Mouse (Mus musculus): Measurements from ENCODE around the gene Ubl3. TPM values are rescaled to one million over a fixed set of nuclear protein-coding genes. Genes with fewer than 3 reads are reported as not detected.
A peak's percentile ranks its signal among the peaks of the same experiment; 100 is the strongest.

The Ubl3 gene
- total RNA-seq, 2 experiments from 2014 or later, result 88.4 to 91.0 TPM

- intact Hi-C loops (cut with DNase I), result no loop called here
- DNase-seq, result no peak
Measured at GRCm38 (mm10) chr5:148564073-148564472, 11.5 kb upstream of the Ubl3 start.

DNA sequence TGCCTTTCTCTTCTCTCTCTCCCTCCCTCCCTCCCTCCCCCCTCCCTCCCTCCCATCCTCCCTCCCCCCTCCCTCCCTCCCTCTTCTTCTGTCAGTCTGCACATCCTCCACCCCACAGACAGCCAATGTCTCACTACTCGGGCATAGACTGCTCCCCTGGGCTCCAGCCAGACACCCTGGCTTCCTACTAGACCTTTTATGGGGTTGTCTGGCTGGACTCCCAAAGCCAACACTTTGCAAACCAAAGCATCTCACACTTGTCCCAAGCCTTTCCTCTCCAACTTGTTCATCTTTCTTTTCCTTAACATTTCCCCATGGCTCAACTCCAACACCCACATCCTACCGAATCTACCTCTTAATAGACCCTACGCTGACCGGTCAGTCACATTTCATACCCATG is 10.7 kb upstream of the Ubl3 start:
- intact Hi-C loops (cut with DNase I), result no loop called here
- no peak for DNase-seq

DNA sequence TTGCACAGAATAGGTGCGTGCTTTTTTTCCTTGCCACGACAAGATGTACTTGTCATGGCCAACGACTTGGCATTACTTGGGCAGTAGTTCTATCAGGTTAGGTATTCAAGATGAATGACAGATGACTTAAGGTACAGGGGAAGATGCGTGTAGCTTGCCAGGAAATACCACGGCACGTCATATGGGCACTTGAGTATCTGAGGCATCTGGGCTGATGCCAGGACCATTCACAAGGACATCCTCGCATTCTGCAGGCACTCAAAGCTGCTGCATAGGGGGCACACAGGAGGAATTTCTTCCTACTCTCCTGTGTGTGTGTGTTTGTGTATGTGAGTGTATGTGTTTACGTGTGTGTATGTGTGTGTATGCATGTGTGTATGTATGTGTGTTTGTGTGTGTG is 9.6 kb upstream of the Ubl3 start:
- DNase-seq, result no peak
- intact Hi-C loops (cut with DNase I), result no loop called here

DNA sequence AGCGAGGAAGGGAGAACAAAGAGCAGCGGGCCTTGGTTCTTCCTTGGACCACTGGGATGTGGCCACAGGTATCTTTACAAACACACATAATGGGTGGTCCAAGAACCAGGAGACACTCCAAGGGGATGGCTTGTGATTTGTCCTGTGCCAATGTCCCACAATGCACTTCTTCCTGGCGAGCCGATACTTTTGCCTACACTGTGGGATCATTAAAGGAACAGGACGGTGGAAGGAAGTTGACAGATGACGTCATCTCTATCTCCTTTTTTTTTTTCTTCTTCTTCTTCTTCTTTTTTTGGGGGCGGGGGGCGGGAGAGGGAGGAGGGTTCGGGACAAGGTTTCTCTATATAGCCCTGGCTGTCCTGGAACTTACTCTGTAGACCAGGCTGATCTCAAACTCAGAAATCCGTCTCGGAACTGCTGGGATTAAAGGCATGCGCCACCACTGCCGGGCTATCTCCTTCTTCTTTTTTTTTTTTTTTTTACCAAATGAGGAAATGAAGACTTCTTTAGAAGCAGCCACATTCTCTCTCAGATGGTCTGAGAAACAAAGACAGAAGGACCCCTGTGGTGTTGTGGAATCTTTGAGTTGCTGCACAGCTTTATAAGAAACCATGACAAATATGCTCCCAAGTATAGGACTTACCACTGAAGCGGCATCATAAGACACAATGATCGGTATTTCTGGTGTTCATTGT is 6.8 kb upstream of the Ubl3 start:
- DNase-seq, result no peak
- intact Hi-C loops (cut with DNase I), result no loop called here

DNA sequence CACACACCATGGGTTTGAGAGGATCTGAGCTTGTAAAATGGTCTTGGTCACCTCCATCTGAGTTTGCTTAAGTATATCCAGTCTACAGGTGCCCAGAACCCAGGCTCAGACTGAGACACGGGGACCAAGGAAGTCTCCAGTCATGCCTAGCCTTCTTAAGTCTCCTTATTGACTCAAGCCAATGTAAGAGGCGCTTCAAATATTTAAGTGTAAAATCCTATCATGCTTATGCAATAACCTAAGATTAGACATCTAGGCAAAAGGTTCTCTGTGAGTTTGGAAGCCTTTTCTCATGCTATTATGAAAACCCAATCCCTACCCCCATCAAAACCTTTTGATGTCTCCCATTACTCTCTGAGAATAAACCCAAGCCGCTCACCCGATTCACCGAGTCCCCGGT is 5.9 kb upstream of the Ubl3 start:
- intact Hi-C loops (cut with DNase I), result no loop called here

DNA sequence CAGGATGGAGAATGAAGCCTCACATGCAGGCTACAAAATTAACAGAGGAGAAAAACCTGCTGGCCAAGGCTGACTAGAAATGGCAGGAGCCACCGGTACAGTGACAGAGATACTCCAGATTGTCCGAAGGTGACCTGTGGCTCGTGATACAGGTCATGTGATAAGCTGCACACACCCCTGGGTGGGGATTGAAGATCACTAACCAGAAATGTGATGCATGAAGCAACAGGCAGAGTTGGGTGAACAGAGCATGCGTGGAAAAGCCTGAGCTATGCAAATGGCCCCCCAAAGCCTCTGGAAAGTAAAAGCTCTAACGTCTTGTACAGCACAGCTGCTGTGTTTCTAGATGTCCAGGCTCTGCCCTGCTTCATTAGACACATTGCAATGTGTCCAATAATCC is 3.9 kb upstream of the Ubl3 start:
- intact Hi-C loops (cut with DNase I), result no loop called here
- no peak for DNase-seq

More for the DNA sequence above, 5.9 kb upstream of the Ubl3 start:
- DNase-seq, result no peak

- intact Hi-C loops (cut with DNase I), result no loop called here
- DNase-seq, result no peak
Measured at GRCm38 (mm10) chr5:148555156-148555555, 2.6 kb upstream of the Ubl3 start.

GRCm38 (mm10) chr5:148554701-148555100 is 2.1 kb upstream of the Ubl3 start:
- intact Hi-C loops (cut with DNase I), result loop anchor here (5.0 kb wide), 1 partner anchor 238 kb away; no protein-coding TSS in a partner anchor
- DNase-seq, result no peak

- peak; percentile 36 for DNase-seq
- intact Hi-C loops (cut with DNase I), result loop anchor here (5.0 kb wide), 1 partner anchor 238 kb away; no protein-coding TSS in a partner anchor
Measured at GRCm38 (mm10) chr5:148554242-148554641, 1.7 kb upstream of the Ubl3 start.

- intact Hi-C loops (cut with DNase I), result loop anchor here (5.0 kb wide), 1 partner anchor 239 kb away; no protein-coding TSS in a partner anchor
- no peak for DNase-seq
Measured at GRCm38 (mm10) chr5:148553723-148554122, 1.1 kb upstream of the Ubl3 start.

DNA sequence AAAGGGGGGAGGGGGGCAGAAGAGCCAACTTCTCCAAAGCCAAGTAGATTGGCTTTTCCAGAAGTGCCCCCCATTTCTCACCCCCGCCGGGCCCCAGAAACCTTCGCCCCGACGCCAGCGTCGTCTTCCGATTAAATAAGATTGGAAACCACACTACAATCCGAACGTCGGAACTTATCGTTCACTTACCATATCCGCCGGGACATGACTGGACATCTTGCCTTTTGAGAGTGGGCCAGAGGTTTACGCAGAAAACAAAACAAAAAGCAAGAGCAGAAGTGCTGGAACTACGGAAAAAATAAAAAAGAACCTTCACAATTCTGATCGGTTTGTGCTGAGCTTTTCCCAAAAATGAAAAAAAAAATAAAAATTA is 839 bp downstream of the Ubl3 start:
- intact Hi-C loops (cut with DNase I), result loop anchor here (5.0 kb wide), 1 partner anchor 241 kb away; no protein-coding TSS in a partner anchor
- no peak for DNase-seq

GRCm38 (mm10) chr5:148550821-148551763 is 1.5 kb downstream of the Ubl3 start:
- intact Hi-C loops (cut with DNase I), result loop anchor here (5.0 kb wide), 1 partner anchor 241 kb away; no protein-coding TSS in a partner anchor
- DNase-seq, result peak; percentile 36

GRCm38 (mm10) chr5:148550393-148550792 is 2.2 kb downstream of the Ubl3 start:
- intact Hi-C loops (cut with DNase I), result loop anchor here (5.0 kb wide), 1 partner anchor 242 kb away; no protein-coding TSS in a partner anchor
- no peak for DNase-seq

DNA sequence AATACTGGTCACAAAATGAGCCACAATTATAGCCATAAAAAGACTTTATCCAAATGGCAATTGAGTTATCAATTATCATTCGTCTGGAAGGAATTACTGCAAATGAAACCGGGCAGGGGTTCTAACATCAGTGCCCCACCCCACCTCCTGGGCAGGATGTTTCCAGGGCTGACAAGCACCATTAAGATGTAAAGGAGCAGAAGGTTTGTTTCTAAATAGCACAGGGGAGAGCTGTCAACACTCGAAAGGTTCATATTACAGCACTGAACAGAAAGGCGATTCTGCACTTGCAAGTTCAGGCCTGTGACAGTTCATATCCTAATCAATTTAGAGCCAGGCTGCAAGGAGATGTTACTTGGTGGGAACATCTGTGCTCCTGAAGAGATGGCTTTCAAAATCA is 3.3 kb downstream of the Ubl3 start:
- intact Hi-C loops (cut with DNase I), result loop anchor here (10.0 kb wide), 1 partner anchor 225 kb away; no protein-coding TSS in a partner anchor
- no peak for DNase-seq

GRCm38 (mm10) chr5:148548568-148548967 is 4.0 kb downstream of the Ubl3 start:
- intact Hi-C loops (cut with DNase I), result loop anchor here (10.0 kb wide), 1 partner anchor 224 kb away; no protein-coding TSS in a partner anchor
- no peak for DNase-seq

- no peak for DNase-seq
- intact Hi-C loops (cut with DNase I), result loop anchor here (10.0 kb wide), 1 partner anchor 223 kb away; no protein-coding TSS in a partner anchor
Measured at GRCm38 (mm10) chr5:148547870-148548456, 4.6 kb downstream of the Ubl3 start.

DNA sequence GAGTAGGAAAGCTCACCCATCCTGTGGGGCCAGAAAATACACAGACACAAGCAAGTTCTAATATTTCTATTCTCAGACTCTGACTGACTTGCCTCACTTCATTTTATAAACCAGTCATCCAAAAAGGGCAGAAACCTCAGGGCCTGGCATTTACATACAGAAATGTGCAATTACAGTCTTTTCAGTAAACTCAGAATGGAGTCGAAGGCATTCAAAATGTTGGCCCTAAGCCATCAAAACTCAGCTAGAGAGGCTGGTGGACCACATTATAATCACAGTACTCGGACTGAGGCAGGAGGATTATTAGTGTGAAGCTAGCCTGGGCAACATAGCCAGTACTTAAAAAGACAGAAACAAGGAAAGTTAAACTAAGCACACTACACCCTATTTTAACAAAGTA is 5.6 kb downstream of the Ubl3 start:
- intact Hi-C loops (cut with DNase I), result loop anchor here (10.0 kb wide), 1 partner anchor 222 kb away; no protein-coding TSS in a partner anchor
- no peak for DNase-seq

GRCm38 (mm10) chr5:148544733-148545132 is 7.9 kb downstream of the Ubl3 start:
- DNase-seq, result no peak
- intact Hi-C loops (cut with DNase I), result loop anchor here (10.0 kb wide), 1 partner anchor 220 kb away; no protein-coding TSS in a partner anchor

- no peak for DNase-seq
- intact Hi-C loops (cut with DNase I), result loop anchor here (10.0 kb wide), 1 partner anchor 217 kb away; no protein-coding TSS in a partner anchor
Measured at GRCm38 (mm10) chr5:148542196-148542595, 10.4 kb downstream of the Ubl3 start.

- intact Hi-C loops (cut with DNase I), result no loop called here
- no peak for DNase-seq
Measured at GRCm38 (mm10) chr5:148535669-148536430, 16.7 kb downstream of the Ubl3 start.

Data from left cerebral cortex, postnatal 4 days (tissue).